Mouse (Mus musculus) hindbrain, postnatal 0 days (tissue): Measurements from ENCODE around the gene Rtbdn. TPM values are rescaled to one million over a fixed set of nuclear protein-coding genes. Genes with fewer than 3 reads are reported as not detected.

Experiments used
- ATAC-seq: fragments of 200-750 bp; cut with Nextera tagmentation; 2 replicates; pipeline ENCODE4 v1.8.0; 2017; ENCODE audit warnings: mild to moderate bottlenecking, moderate TSS enrichment, moderate library complexity
- DNase-seq: peaks from one replicate; pipeline ENCODE4 v3.0.0-alpha.2; 2015; ENCODE audit warnings: low spot score
- H3K27ac ChIP-seq: fragments of 300-500 bp; sonication (generic); 2 replicates; pipeline ENCODE4 v1.5.1; 2014; ENCODE audit warnings: mild to moderate bottlenecking
- H3K27me3 ChIP-seq: fragments of 300-500 bp; sonication (generic); 2 replicates; pipeline ENCODE4 v1.6.1; 2014; ENCODE audit warnings: low read length, mixed read lengths; ENCODE audit not compliant: insufficient read depth
- H3K36me3 ChIP-seq: fragments of 300-500 bp; sonication (generic); 2 replicates; pipeline ENCODE4 v1.6.1; 2014; ENCODE audit warnings: low read length, mixed read lengths; ENCODE audit not compliant: insufficient read depth
- H3K4me1 ChIP-seq: fragments of 300-500 bp; sonication (generic); 2 replicates; pipeline ENCODE4 v1.6.1; 2014; ENCODE audit warnings: antibody characterized with exemption, low read length, mixed read lengths; ENCODE audit not compliant: insufficient read depth
- H3K4me2 ChIP-seq: fragments of 300-500 bp; sonication (generic); 2 replicates; pipeline ENCODE4 v1.6.1; 2014; ENCODE audit warnings: low read depth, mild to moderate bottlenecking, low read length, moderate library complexity, mixed read lengths
- H3K4me3 ChIP-seq: fragments of 300-500 bp; sonication (generic); 2 replicates; pipeline ENCODE4 v1.5.1; 2014; ENCODE audit warnings: low read length
- H3K9ac ChIP-seq: fragments of 300-500 bp; sonication (generic); replicated peaks from 2 replicates; pipeline ENCODE4 v1.6.1; 2014; ENCODE audit warnings: mild to moderate bottlenecking, low read length, moderate library complexity, mixed read lengths
- H3K9me3 ChIP-seq: fragments of 300-500 bp; sonication (generic); 2 replicates; pipeline ENCODE4 v1.6.1; 2016; ENCODE audit warnings: low read length, mixed read lengths
- CTCF ChIP-seq: IDR thresholded peaks from 2 replicates; pipeline ENCODE4 v1.5.1; 2016; ENCODE audit warnings: antibody characterized with exemption, control low read depth, low read depth
- WGBS: fragments of 180-500 bp; shearing (Covaris S2); extraction: QIAGEN DNeasy Blood & Tissue Kit; methylation state at CpG from one replicate; pipeline ENCODE4 v1.1.7; 2014; 5-methylcytosine and 5-hydroxymethylcytosine counted together
- polyA plus RNA-seq: library from polyadenylated mRNA; unstranded; fragments of >200 nt; fragmentation: Nextera tagmentation; extraction: Ambion mirVana; gene quantifications from 2 replicates; pipeline ENCODE4 v1.2.1, GENCODE M21; 2015
- total RNA-seq: library from RNA; depleted of rRNA; stranded (reverse); fragments of >200 nt; gene quantifications from 2 replicates; pipeline ENCODE4 v1.2.3, GENCODE M21; 2014

Gene Rtbdn
- total and polyA plus RNA-seq, 2 experiments from 2014 or later = 4.1 to 5.8 TPM

- Histone ChIP-seq H3K27ac (no peak overlapping the region), H3K9me3 (no peaks in the 10 kb centered on the region), H3K9ac (no peak overlapping the region), H3K27me3 (no peaks in the 10 kb centered on the region), H3K4me2 (no peak overlapping the region), H3K4me1 (peaks cover 40% of the 10 kb centered on the region), H3K36me3 (no peaks in the 10 kb centered on the region), H3K4me3 (no peak overlapping the region)
- no peak for DNase-seq
- no peak for TF ChIP-seq CTCF
- 77% methylated on average over 3 of the region's 3 CpGs for WGBS
- ATAC-seq = no peak
Measured at GRCm38 (mm10) chr8:84982499-84983011, 35.8 kb downstream of the Rtbdn start.

GRCm38 (mm10) chr8:84984294-84985048 is 37.7 kb downstream of the Rtbdn start:
- H3K27me3 ChIP-seq = no peaks in the 10 kb centered on the region
- no peaks in the 10 kb centered on the region for H3K9me3 ChIP-seq
- ATAC-seq = no peak
- H3K9ac ChIP-seq = peak overlapping the region; percentile 52
- H3K36me3 ChIP-seq = no peaks in the 10 kb centered on the region
- H3K4me3 ChIP-seq = peak overlapping the region; percentile 51; the same call in 1 of the 2 replicates
- peak overlapping the region; percentile 99 for H3K4me2 ChIP-seq
- H3K27ac ChIP-seq = peak overlapping the region; percentile 75; the same call in 1 of the 2 replicates
- WGBS = 17% methylated on average over 16 of the region's 16 CpGs
- no peak for TF ChIP-seq CTCF
- peaks cover 28% of the 10 kb centered on the region for H3K4me1 ChIP-seq
- no peak for DNase-seq

GRCm38 (mm10) chr8:84985049-84985683 is 38.4 kb downstream of the Rtbdn start:
- H3K9me3 ChIP-seq = no peaks in the 10 kb centered on the region
- H3K27ac ChIP-seq = peak overlapping the region; percentile 75
- peak overlapping the region; percentile 99 for H3K4me2 ChIP-seq
- no peak for DNase-seq
- H3K4me1 ChIP-seq = peaks cover 21% of the 10 kb centered on the region
- WGBS = 1% methylated on average over 23 of the region's 23 CpGs
- H3K27me3 ChIP-seq = no peaks in the 10 kb centered on the region
- no peak for ATAC-seq
- no peaks in the 10 kb centered on the region for H3K36me3 ChIP-seq
- TF ChIP-seq CTCF = no peak
- H3K4me3 ChIP-seq = peak overlapping the region; percentile 51
- H3K9ac ChIP-seq = peak overlapping the region; percentile 52

GRCm38 (mm10) chr8:84985684-84986378 is 39.0 kb downstream of the Rtbdn start:
- under 1% methylated on average over 53 of the region's 53 CpGs for WGBS
- Histone ChIP-seq H3K4me1 (peaks cover 17% of the 10 kb centered on the region), H3K4me3 (peak overlapping the region; percentile 51), H3K27ac (peak overlapping the region; percentile 75), H3K27me3 (no peaks in the 10 kb centered on the region), H3K9ac (peak overlapping the region; percentile 52), H3K4me2 (peak overlapping the region; percentile 99), H3K36me3 (no peaks in the 10 kb centered on the region), H3K9me3 (no peaks in the 10 kb centered on the region)
- TF ChIP-seq CTCF = no peak
- ATAC-seq = peak; percentile 68
- DNase-seq = peak; percentile 93

- peak overlapping the region; percentile 75 for H3K27ac ChIP-seq
- peak overlapping the region; percentile 99 for H3K4me2 ChIP-seq
- H3K9ac ChIP-seq = peak overlapping the region; percentile 52; the same call in 1 of the 2 replicates
- peaks cover 16% of the 10 kb centered on the region for H3K4me1 ChIP-seq
- H3K4me3 ChIP-seq = peak overlapping the region; percentile 51; the same call in 1 of the 2 replicates
- no peaks in the 10 kb centered on the region for H3K36me3 ChIP-seq
- WGBS = 33% methylated on average over 8 of the region's 8 CpGs
- H3K9me3 ChIP-seq = no peaks in the 10 kb centered on the region
- ATAC-seq (no peak), DNase-seq (no peak)
- no peaks in the 10 kb centered on the region for H3K27me3 ChIP-seq
- no peak for TF ChIP-seq CTCF
Measured at GRCm38 (mm10) chr8:84986379-84986945, 39.7 kb downstream of the Rtbdn start.

GRCm38 (mm10) chr8:84987388-84987787 is 40.6 kb downstream of the Rtbdn start:
- DNase-seq (no peak), ATAC-seq (no peak)
- Histone ChIP-seq H3K4me3 (no peak overlapping the region), H3K27ac (no peak overlapping the region), H3K9me3 (no peaks in the 10 kb centered on the region), H3K27me3 (no peaks in the 10 kb centered on the region), H3K4me1 (peaks cover 16% of the 10 kb centered on the region), H3K36me3 (no peaks in the 10 kb centered on the region), H3K9ac (no peak overlapping the region), H3K4me2 (no peak overlapping the region)
- no peak for TF ChIP-seq CTCF
- WGBS = 82% methylated on average over 5 of the region's 5 CpGs
